Mouse (Mus musculus) frontal cortex, adult 2 months (tissue): Measurements from ENCODE around the gene Rgs6. TPM values are rescaled to one million over a fixed set of nuclear protein-coding genes. Genes with fewer than 3 reads are reported as not detected.

Source experiments
- DNase-seq, 2 experiments: peaks; one replicate each; pipeline ENCODE4 v3.0.0; 2022; ENCODE audit warnings: low spot score in 1 of 2; ENCODE audit errors: extremely low spot score in 1 of 2
- polyA plus RNA-seq: library from polyadenylated mRNA; depleted of rRNA; stranded (reverse); fragments of >200 nt; gene quantifications from 2 replicates; pipeline ENCODE4 v1.2.3, GENCODE M21; 2012

The Rgs6 gene
- polyA plus RNA-seq, 1 experiment: 26.6 TPM

DNA sequence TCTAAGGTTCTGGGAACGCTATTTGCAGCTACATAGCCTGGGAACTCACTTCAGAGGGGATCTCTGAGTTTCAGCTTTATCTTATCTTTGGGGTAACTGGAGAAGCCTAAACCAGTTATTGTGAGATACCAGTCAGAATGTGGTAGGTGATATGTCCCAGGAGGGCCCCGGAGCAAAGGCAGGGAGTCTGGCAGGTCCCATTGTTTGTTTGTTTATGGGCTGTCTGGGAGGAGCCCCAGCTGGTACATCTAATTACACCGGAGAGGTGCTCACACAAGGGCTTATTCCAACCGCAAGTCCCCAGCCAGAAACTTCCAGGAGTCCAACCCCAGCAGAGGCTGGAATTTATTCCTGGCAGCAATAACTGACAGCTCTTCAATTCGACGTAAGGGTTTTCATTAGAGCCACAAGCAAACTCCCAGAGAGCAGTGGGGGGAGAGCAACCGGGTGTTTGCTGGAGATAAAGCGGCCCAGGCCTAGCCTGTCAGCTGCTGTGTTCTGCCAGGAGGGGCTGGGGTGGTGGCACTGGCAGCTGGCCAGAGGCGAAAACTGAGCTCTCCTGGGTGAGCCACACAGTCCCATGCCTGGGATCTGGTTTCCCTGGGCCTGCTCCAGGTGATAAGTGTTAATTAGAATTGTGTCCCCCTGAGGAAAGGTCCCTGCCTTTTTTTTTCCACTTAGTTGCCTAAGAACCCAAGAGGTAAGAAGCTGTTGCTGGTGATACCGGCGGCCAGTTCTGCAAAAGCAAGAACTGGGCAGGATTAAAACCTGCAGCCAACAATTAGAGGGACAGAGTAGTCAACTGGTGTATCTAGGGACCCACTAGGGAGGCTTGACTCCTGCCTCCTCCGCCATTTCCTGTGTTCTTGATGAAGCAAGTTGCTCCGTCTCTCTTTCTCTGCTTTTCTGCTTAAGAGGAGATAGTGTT, 485.1 kb downstream of the Rgs6 start:
- DNase-seq: no peak

DNA sequence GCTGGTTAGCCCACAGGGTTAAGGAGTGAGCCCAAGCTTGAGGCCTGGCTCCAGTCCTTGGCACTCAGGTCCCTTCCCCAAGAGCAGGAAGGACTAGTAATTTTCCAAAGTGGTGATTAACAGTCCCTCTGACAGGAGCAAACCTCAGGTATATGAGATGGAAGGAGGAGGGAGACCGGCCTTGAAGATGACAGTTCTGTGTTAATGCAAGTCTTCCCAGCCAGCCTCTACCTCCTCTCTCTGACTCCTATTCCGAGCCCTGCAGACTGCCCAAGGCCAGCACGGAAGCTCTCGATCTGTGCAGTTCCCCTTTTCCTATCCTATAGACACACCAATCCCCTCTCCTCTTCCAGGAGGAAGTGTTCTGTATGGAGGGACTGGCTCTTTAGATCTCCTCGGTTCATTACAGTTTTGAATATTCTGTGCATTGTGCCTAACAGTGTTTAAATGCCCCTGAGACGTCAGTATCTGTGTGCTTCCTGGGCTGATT, 485.8 kb downstream of the Rgs6 start:
- no peak for DNase-seq

DNA sequence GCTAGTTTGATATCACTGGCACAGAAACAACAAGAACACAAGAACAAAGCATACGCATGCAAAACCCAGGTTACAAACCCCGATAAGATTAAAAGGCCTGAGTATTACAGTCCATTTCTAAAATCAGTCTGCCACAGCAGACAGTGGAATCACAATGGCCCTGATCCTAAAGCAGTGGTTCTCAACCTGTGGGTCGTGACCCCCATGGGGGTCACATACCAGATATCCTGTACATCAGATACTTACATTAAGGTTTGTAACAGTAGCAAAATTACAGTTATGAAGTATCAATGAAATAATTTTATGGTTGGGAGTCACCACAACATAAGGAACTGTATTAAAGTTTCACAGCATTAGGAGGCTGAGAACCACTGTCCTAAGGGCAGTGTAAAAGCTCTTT, 488.1 kb downstream of the Rgs6 start:
- no peak for DNase-seq

DNA sequence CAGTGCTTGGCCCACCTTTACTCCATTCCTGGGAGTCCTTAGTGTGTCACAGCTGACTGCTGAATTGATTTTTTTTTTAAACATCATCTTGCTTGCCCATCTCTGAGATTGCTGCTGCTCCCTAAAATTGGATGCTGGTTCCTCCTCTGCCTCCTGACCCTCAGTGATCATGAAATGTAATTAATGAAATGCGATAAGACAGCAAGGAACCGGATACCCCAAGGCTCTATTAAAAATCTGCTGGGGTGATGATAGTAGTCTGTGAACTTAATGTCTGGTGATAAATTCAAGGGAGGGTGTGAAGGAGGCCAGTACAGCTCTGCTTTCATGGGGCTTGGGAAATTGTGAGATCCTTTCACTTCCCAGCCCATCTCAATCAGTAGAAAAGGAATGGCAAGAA, 489.4 kb downstream of the Rgs6 start:
- no peak for DNase-seq

DNA sequence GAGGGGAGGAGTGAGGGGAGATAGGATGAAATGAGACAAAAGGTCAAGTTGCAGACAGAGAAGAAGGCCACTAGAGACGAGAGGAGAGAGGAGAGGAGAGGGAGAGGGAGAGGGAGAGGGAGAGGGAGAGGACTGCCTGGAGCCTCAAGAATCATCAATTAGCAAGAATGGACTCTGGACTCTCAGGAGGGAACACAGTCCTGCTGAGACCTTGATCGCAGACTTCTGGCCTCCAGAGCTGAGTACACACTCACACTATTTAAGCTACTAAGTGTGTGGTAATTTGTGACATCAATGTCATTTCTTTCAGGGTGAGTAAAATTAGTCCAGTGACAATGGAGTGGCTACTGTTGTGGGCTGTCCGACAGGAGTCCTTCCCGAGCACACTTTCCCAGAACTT, 495.3 kb downstream of the Rgs6 start:
- no peak for DNase-seq

DNA sequence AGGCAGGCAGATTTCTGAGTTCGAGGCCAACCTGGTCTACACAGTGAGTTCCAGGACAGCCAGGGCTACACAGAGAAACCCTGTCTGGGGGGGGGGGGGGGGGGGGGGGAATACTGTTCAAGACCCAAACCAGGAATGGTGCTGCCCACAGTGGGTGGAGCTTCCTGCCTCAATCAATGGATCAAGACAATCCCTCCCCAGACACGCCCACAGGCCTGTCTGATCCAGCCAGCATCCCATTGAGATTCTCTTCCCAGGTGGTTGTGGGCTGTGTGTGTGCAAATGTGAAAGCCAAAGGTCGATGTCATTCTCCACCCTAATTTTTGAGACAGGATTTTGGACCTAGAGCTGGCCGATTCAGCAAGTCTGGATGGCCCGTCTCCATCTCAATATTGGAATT, 496.5 kb downstream of the Rgs6 start:
- no peak for DNase-seq

DNA sequence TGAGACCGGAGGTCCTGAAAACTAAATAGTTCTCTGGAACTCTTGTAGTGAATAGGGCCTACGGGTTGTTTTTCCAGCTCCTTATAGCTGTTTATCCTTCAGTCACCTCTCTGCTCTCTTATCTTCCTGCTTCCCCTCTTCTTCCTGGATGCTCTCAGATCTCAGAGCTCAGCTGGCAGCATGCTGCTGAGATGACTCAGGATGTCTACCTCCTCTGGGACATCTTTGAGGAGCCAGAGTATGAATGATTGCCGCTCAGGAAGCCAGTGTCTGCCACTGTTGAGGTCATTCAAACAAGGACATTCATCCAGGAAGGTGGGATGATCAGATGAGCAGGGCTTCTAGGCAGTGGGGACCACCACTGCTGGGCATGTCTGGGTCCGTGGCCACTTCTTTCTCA, 498.9 kb downstream of the Rgs6 start:
- DNase-seq: no peak

DNA sequence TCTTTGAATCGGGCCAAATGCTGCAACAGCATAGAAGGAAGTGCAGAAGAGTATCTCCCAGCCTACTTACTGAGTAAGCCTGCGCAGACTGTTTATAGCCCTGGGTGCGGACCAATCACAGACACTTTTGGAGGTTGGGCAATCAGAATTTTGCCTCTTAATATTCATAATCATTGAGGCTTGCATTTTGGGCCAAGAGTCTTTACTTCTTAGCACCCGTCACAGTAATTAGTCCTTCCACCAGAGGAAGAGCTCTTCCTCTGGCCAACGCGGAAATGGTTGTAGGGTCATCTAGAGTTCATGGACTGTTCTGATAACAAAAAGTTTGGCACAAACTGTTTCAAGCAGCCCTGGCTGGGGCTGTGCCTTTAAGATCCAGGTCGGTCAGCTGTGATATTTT, 499.5 kb downstream of the Rgs6 start:
- no peak for DNase-seq

DNA sequence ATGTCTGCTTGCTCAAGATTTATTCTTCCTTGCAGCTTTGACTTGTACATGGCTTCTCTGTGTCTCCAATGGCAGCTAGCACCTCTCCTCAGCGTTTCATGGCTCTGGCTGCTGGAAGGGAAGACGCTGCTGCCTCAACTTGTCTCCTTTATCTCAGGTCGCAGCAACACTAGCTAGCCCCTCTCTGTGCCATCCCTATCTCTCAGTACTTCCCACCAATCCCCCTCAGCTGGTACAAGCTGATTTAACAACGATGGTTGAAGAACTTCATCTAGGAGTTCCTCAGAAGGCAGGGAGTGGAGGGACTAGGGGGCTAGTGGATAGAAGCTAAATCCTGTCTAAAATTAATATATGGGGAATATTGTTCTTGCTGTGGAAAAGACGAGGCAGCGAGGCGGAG, 503.9 kb downstream of the Rgs6 start:
- no peak for DNase-seq

DNA sequence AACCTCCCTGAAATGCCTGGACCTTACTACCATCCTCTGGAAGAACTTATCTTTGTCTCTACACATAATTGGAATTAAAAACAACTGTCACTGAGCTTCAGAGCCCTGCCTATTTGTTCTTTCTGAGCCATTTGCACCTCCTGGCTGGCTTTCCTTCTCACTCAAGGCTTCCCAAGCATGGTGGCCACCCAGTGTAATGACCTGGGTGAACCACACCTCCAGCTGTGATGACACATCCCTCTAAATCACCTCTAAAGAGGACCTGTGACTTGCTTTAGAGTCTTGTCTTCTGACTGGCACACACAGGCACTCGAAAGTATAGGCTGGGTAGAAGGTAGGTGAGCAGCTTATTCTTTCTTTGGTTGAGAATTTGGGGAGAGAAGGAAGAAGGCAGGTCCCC, 509.7 kb downstream of the Rgs6 start:
- no peak for DNase-seq

DNA sequence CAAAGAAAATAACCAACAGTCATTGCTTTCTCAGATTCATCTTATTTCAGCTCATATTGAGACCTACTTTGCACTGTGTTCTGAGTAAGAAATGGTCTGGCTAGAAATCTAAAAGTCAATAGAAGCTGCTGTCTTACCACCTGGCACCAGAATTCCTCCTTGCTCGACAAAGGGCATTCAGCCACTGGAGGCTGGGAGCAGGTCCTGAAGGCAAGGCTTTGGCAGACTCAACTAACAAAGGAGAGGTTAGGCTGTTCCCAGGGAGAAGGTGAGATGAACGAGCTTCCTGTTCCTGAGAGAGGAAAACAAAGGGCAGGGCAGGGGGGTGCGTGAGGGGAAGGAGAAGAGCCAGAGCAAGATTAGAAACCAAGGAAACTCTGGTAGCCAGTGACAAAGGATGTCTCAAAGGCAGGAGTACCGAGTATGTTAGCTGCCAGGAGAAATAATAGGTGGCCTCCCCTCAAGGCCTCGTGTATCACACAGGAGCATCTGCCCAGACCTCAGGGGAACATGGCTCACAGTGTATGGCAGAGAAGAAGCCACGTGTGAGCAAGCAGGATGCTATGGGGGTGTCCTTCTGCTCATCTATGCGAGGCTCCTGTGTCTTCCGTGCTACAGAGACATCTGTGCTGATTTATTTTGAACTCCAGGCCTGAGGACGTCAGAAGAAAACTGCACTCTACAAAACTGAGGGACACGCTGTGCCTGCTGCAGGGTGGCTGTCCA, 510.7 kb downstream of the Rgs6 start:
- no peak for DNase-seq

DNA sequence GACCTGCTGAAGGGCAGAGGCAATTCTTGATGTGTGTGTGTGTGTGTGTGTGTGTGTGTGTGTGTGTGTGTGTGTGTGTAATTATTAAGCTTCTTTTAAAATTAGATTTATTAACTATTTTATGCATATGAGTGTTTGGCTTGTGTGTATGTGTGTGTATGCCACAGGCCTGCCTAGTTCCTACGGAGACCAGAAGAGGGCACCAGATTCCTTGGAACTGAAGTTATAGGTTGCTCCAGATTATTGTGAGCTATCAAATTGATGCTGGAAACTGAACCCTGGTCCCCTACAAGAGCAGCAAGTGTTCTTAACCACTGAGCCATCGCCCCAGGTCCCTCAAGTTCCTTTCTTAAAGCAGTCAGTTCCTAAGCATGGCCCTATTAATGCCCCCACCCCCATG, 511.8 kb downstream of the Rgs6 start:
- DNase-seq: no peak

DNA sequence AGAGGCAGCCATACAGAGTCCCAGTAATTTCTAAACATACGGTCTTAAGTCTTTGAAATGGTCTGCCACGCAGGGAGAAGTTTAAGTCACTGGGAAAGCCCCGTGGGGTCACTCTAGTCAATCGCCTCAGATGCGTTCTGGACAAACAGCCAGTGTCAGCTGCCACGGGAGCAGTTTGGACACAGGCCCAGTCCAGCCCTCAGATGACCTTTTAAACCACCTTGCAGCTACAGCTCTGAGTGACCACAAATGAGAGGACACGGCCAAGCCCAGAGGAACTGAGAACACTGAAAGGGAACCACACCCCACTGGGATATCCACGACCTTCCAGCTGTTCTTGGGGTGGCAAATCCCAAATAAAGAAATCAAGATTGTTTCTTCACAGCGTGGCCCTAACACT, 512.3 kb downstream of the Rgs6 start:
- no peak for DNase-seq

DNA sequence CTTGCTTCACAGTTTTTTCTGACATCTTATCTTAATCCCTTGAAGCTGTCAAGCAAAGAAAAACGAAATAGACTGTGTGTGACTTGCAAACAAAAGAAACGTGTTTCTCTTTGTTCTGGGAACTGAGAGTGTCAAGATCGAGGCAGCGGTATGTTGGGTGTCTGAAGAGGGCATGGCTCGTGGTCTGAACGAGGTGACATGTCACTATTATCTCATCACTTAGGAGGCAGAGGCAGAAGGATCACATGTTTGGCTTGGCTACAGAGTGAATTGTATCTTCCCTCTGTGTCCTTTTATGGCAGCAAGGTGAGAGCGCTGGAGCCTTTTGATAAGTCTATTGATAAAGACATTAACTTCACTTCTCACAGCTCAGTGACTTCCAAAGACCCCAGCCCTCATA, 512.8 kb downstream of the Rgs6 start:
- DNase-seq: no peak

DNA sequence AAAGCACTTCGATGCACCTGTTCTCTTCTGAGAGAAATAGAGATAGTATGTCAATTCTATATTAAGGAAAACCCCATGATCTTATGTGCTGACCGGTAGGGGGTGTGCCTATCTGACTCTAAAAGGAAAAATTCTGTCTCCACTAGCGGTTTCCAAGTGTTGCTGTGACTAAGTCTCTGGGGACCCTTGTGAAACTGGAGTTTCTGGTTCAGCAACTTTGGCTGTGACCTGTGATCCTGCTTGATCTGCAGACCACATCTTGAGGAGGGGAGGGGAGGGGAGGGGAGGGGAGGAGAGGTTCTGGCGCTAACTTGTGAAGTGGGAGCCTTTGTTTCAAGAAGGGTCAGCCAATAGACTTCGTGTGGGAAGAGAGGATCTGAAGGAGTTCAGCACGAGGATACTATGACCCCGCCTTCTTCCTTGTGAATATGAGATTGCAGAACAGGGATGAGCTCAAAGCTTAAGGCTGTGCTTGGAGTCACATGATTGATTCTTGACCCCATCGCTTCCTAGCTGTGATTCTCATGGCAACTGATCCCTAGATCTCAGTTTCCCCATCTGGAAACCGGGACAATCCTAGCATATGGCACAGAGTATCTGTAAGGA, 517.5 kb downstream of the Rgs6 start:
- DNase-seq: no peak

DNA sequence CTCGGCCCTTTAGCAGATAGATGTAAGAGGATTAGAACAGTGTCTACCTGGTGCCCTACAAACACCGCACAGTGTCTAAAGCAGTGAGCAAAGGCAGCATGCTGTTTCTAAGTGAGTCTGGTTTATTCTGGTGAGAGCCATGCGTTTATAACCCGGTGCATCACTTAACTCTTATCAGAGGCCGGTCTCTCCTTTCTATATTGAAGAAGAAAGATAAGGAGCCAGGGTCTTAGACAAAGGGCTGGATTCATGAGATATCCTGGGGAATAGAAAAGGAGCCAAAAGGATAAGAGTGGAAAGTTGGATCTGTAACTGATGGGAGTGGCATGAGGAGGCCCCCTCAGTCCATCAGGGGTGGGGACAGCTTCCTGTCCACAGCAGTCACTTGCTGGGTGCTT, 518.0 kb downstream of the Rgs6 start:
- DNase-seq: no peak

DNA sequence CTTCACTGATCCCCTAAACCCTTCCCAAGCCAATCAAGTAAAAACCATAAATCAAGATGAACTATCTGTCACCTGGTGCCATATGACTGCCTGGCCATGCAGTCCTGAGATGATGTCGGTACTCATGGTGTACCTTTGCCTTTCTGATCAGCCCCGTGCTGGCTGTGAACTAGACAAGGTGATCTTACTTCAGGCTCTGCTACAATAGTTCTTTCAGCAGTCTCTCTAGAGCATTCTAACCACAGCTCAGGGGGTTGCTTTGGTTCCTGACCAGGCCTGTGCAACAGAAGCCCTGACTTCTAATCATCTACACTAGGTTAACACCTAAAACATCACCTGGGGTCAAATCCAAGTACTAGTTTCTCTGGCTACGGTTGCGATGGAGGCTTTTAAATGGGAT, 521.4 kb downstream of the Rgs6 start:
- DNase-seq: no peak

DNA sequence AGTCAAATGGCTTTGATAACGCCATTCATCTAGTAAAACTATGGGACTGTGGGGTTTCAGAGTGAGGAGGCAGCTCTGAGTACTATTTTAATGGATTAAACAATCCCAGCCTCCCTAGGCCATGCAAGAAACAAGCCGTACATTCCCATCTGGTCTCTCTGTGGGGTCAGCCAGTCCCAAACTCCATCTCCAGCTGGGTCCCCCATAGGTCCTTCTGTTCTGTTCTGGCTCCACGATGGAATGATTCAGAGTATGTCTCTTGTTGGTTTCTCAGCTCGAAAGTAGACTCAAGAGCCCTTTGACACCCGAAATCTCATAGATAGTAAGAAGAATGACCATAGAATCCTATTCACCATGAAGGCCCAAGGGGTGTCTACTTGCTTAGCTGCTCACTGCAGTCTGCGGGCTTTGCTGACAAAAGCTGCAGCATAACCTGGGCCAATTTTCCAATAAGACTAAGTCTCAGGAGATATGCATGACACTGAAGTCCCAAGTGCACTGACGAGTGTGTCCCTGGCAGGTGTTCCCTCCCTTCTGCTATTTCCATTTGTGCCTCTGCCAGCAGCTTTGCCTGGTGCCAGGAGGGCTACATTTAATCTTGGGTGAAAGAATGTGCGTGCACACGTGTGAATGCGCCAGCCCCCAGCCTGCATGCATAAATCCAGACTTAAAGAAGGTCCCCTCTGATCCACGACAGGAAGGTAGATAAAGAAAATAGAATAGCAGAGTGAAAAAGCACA, 522.0 kb downstream of the Rgs6 start:
- peak in 1 of 2 experiments; percentile 22 for DNase-seq

DNA sequence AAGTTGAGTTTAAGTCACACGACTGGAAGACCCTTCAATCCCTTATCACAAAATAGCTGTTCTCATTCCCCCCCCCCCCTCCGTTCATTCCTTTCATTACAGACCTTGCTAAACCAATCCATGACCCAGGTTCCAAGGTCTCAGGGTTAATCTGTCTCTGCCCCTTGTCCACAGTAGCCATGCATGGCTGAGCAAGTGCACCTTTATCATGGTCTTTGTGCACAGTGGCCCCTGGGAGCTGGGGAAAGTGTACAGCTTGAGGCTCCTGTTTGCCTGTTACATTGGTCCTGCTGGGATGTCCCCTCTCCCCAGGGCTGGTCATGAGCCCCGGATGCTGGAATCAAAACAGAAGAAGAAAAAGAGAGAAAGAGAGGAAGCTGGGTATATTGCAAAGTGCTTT, 522.6 kb downstream of the Rgs6 start:
- DNase-seq: no peak

DNA sequence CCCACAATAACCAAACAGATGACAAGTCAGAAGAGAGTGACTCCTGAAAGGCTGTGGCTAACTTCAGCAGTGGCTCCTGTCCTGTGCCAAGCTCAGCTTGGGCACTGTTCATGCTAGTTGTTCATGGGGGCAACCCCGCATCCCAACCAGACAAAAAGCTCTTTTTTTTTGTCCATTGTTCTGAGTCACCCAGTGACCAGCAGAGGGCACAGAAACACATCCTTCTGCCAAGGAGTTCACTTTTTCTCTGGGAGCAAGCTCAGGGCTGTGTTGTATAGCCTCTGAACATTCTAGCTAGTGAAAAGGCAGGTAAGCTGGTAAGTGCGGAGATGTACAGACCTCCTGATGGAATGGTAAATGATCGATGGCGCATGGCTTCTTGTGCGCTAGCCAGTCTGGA, 524.2 kb downstream of the Rgs6 start:
- peak in 1 of 2 experiments; percentile 17 for DNase-seq
